Mouse (Mus musculus) kidney, adult 2 months (tissue): ENCODE data around the gene Mbtps2. TPM values are rescaled to one million over a fixed set of nuclear protein-coding genes. Genes with fewer than 3 reads are reported as not detected.

Experiments
- DNase-seq: peaks from one replicate; pipeline ENCODE4 v3.0.0; 2021
- H3K27ac ChIP-seq: fragments of 200-500 bp; 2 replicates; pipeline ENCODE4 v1.5.1; 2012; ENCODE audit warnings: low read depth, low read length, control low read depth, inconsistent platforms; ENCODE audit not compliant: insufficient read depth
- H3K27me3 ChIP-seq: fragments of 200-500 bp; replicated peaks from 2 replicates; pipeline ENCODE4 v1.6.1; 2012; ENCODE audit warnings: mild to moderate bottlenecking, moderate library complexity, low read length, inconsistent platforms; ENCODE audit not compliant: control insufficient read depth, insufficient read depth
- H3K36me3 ChIP-seq: fragments of 200-500 bp; 2 replicates; pipeline ENCODE4 v1.6.1; 2012; ENCODE audit warnings: mild to moderate bottlenecking, moderate library complexity, low read length, inconsistent platforms; ENCODE audit not compliant: control insufficient read depth, insufficient read depth
- H3K4me1 ChIP-seq: fragments of 200-500 bp; 2 replicates; pipeline ENCODE4 v1.6.1; 2011; ENCODE audit warnings: low read length; ENCODE audit not compliant: control insufficient read depth, insufficient read depth
- H3K4me3 ChIP-seq: fragments of 200-500 bp; 2 replicates; pipeline ENCODE4 v1.5.1; 2011; ENCODE audit warnings: mild to moderate bottlenecking, low read depth, low read length, control low read depth; ENCODE audit not compliant: insufficient read depth
- CTCF ChIP-seq: fragments of 200-500 bp; conservative IDR thresholded peaks from 2 replicates; pipeline ENCODE4 v1.5.1; 2011; ENCODE audit warnings: low read depth, mild to moderate bottlenecking, control low read depth, low read length, moderate library complexity, mixed read lengths; ENCODE audit not compliant: insufficient read depth, insufficient read length
- POLR2A ChIP-seq: fragments of 200-500 bp; IDR thresholded peaks from one replicate; pipeline ENCODE4 v1.6.1; 2011; ENCODE audit warnings: low read depth, low read length, control low read depth
- WGBS: fragments of 180-500 bp; shearing (Covaris S2); methylation state at CpG from one replicate; pipeline ENCODE4 v1.1.7; 2018; 5-methylcytosine and 5-hydroxymethylcytosine counted together
- polyA plus RNA-seq: library from polyadenylated mRNA; depleted of rRNA; stranded (reverse); fragments of >200 nt; gene quantifications from 2 replicates; pipeline ENCODE4 v1.2.3, GENCODE M21; 2012

Mbtps2 gene
- polyA plus RNA-seq, 1 experiment, result 11.3 TPM

GRCm38 (mm10) chrX:157587001-157587400 lies 11.5 kb downstream of the Mbtps2 start:
- no peak overlapping the region for H3K27ac ChIP-seq
- 92% methylated on average over 5 of the region's 5 CpGs for WGBS
- no peaks in the 10 kb centered on the region for H3K4me1 ChIP-seq
- no peak for TF ChIP-seq POLR2A
- no peak for DNase-seq
- H3K4me3 ChIP-seq, result no peak overlapping the region
- no peaks in the 10 kb centered on the region for H3K36me3 ChIP-seq
- H3K27me3 ChIP-seq, result no peaks in the 10 kb centered on the region

GRCm38 (mm10) chrX:157586397-157586796 lies 12.1 kb downstream of the Mbtps2 start:
- Histone ChIP-seq H3K36me3 (no peaks in the 10 kb centered on the region), H3K27me3 (no peaks in the 10 kb centered on the region), H3K4me1 (no peaks in the 10 kb centered on the region), H3K4me3 (no peak overlapping the region), H3K27ac (no peak overlapping the region)
- no peak for TF ChIP-seq POLR2A
- no peak for TF ChIP-seq CTCF
- DNase-seq, result no peak

- Histone ChIP-seq H3K27me3 (no peaks in the 10 kb centered on the region), H3K36me3 (no peaks in the 10 kb centered on the region), H3K27ac (no peak overlapping the region), H3K4me3 (no peak overlapping the region), H3K4me1 (no peaks in the 10 kb centered on the region)
- no peak for DNase-seq
- WGBS, result 96% methylated on average over 6 of the region's 6 CpGs
- TF ChIP-seq POLR2A (no peak), CTCF (no peak)
These were observed 19.4 kb downstream of the Mbtps2 start for GRCm38 (mm10) chrX:157579108-157579614.

GRCm38 (mm10) chrX:157574683-157575082 lies 23.8 kb downstream of the Mbtps2 start:
- TF ChIP-seq CTCF, result no peak
- no peak for TF ChIP-seq POLR2A
- Histone ChIP-seq H3K27me3 (no peaks in the 10 kb centered on the region), H3K4me1 (no peaks in the 10 kb centered on the region), H3K36me3 (no peaks in the 10 kb centered on the region), H3K4me3 (no peak overlapping the region), H3K27ac (no peak overlapping the region)
- WGBS, result 77% methylated on average over 2 of the region's 2 CpGs
- DNase-seq, result no peak

DNA sequence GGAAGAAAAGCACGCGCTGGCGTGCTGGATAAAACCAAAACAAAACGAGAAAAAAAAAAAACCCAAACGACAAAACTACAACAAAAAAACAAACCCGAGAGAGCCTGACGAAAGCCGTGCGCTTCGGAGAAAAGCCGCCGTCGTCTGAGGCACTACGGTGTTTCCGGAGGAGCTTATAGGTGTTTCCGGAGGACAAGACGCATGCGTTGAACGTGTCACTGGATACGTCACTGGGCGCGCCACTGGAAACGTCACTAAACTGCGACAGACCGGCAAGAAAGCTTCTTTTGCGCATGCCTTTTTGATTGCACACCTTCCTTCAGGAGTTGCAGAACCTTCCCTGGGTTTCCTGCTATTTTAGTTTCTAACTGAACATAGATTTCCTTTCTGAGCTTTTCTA lies 29.7 kb downstream of the Mbtps2 start, which contains the start of gene Yy2:
Yy2 (minus strand) TSS at position 146 of the 400 bp plus-strand sequence.
- Histone ChIP-seq H3K36me3 (no peaks in the 10 kb centered on the region), H3K4me1 (no peaks in the 10 kb centered on the region), H3K27ac (no peak within 1 kb of the TSS), H3K4me3 (no peak within 1 kb of the TSS), H3K27me3 (no peaks in the 10 kb centered on the region)
- no peak for DNase-seq
- TF ChIP-seq CTCF (no peak), POLR2A (no peak)
- WGBS, result 93% methylated on average over 26 of the region's 26 CpGs

DNA sequence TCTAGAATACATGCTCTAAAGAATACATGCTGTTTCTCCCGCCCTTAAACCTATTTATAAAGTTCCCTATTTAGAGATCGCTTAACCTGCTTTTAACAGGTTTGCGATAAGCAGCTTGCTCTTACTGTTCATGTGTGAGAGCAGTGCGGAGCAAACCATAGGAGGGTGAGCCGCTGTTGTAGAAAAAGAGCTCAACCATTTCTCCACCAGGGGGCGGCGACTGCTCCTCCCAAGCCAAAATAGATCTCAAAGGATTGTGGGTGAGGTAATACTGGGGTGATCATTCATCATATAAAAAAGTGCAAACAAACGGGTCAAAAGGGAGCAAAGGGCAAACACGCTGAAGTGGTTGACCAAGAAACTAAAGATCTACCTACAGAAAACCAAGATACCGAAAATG lies 34.7 kb downstream of the Mbtps2 start:
- Histone ChIP-seq H3K27me3 (no peaks in the 10 kb centered on the region), H3K36me3 (no peaks in the 10 kb centered on the region), H3K4me3 (no peak overlapping the region), H3K27ac (no peak overlapping the region), H3K4me1 (no peaks in the 10 kb centered on the region)
- 94% methylated on average over 10 of the region's 10 CpGs for WGBS
- TF ChIP-seq CTCF (0 out of 2 replicates have a peak, but pooled peaks have one; percentile 27), POLR2A (no peak)
- peak; percentile 3 for DNase-seq

DNA sequence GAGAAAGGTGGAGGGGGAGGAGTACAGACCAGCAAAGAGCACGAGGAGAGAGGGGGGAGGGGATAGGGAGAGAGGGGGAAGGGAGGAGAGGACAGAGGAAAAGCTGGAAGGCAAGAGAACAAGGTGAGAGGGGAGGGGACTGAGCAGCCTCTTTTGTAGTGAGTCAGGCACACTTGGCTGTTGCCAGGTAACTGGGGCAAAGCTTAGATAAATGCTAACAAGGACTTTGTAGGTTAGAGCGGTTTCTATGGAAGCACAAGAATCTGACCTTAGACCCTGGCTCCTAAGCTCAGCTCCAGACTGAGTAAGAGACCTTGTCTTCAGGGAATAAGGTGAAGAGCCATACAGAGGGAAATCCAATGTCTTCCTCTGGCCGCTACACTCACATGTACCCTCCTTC lies 51.4 kb downstream of the Mbtps2 start:
- H3K4me1 ChIP-seq, result no peaks in the 10 kb centered on the region
- WGBS, result 36% methylated on average over 3 of the region's 3 CpGs
- H3K36me3 ChIP-seq, result no peaks in the 10 kb centered on the region
- DNase-seq, result peak; percentile 54
- H3K27me3 ChIP-seq, result no peaks in the 10 kb centered on the region
- TF ChIP-seq CTCF (no peak), POLR2A (no peak)
- no peak overlapping the region for H3K27ac ChIP-seq
- H3K4me3 ChIP-seq, result no peak overlapping the region
